Mouse (Mus musculus) ovary, adult 10 weeks (tissue): Measurements from ENCODE around the gene Atoh1. TPM values are rescaled to one million over a fixed set of nuclear protein-coding genes. Genes with fewer than 3 reads are reported as not detected.

Source experiments
- polyA plus RNA-seq: library from polyadenylated mRNA; stranded (reverse); fragments of 350-450 nt; fragmentation: Illumina TruSeq; extraction: RNeasy Lipid Tissue Mini Kit (QIAGEN cat#74804); gene quantifications from one replicate; pipeline ENCODE4 v1.2.3, GENCODE M21; 2014

The Atoh1 gene
- not detected for polyA plus RNA-seq

GRCm38 (mm10) chr6:64728499-64729198, at the start of gene Atoh1:
Gene Atoh1, plus strand, starts transcription at chr6:64729125.

